Comparison of ENCODE assay signal across 29 mouse cellular contexts in the genomic region with DNA sequence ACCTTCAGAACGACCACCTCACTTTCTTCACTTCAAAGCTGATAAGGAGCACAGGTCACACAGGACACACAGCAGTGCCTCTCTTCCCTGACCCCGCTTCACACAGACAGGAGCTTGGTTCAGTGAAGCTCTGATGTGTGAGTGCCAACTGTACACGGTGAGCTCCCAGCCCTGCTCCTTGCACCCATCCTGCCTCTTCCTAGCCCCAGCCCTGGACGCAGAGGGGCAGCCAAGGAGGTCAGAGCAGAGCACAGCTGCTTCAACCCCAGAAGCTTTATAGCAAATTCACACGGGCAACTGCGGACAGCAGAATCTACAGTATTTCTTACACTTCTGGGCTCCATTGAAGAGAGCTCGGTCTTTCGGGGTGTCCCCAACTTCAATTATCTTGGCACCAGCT. TPM values are rescaled to one million over a fixed set of nuclear protein-coding genes. Genes with fewer than 3 reads are reported as not detected.
DNase-seq lines count a peak whose midpoint lies in the region; ATAC-seq and TF ChIP-seq lines count a peak whose summit lies in the region.
"Had no signal": no experiment of that assay in that cellular context is flagged by ENCODE, and none has a peak within 500 bp of the region (broad histone marks: within the 10 kb centered on the region; RNA-seq: fewer than 3 reads in every experiment).

No protein-coding gene starts in this region.

- DNase-seq in adrenal gland, postnatal 14 days: peak; percentile 3
- no peak for DNase-seq in adrenal gland, postnatal 4 days (ENCODE audit: low spot score in 2 of 2)
- DNase-seq in heart, adult 2 months: no peak
- DNase-seq in hindbrain, embryonic 10.5 days (ENCODE audit: low spot score): no peak
- DNase-seq in testis, postnatal 10 days (ENCODE audit: low spot score): peak; percentile 36
- no peak for DNase-seq in testis, postnatal 14 days (ENCODE audit: low spot score)
- DNase-seq: adrenal gland, adult 2 months; cerebellum, adult 8-10 months; gastrocnemius, postnatal 14 days; kidney, adult 8-10 months; kidney, postnatal 4 days; lung, embryonic 14.5 days; lung, postnatal 14 days; midbrain, embryonic 14.5 days; thymus, postnatal 4 days had no signal

- peaks cover 2% of the 10 kb centered on the region; the same call in 1 of the 2 replicates for H3K79me2 ChIP-seq in heart, adult 2 months (replicated peaks; ENCODE audit: control insufficient read depth, insufficient read depth, low read length)

- H3K9ac ChIP-seq in heart, embryonic 12.5 days: peak overlapping the region; percentile 50; the same call in 1 of the 2 replicates
- H3K9ac ChIP-seq in heart, adult 2 months (ENCODE audit: low read depth, low read length): no peak overlapping the region
- H3K9ac ChIP-seq in hindbrain, embryonic 13.5 days: 0 out of 2 replicates have a peak overlapping the region, but pooled peaks have one; percentile 35
- H3K9ac ChIP-seq: embryonic facial prominence, embryonic 15.5 days; hindbrain, embryonic 12.5 days; limb, embryonic 15.5 days; liver, embryonic 15.5 days; lung, embryonic 14.5 days had no signal

- intact Hi-C loops in heart, adult 2 months (cut with DNase I): no loop called here

- no peak for ATAC-seq in heart, embryonic 12.5 days (ENCODE audit: insufficient number of reproducible peaks, low FRiP score)
- no peak for ATAC-seq in hindbrain, embryonic 13.5 days (ENCODE audit: low FRiP score)
- ATAC-seq: activated CD4-positive, CD25-positive, alpha-beta regulatory T cell, adult 4 months; forebrain, embryonic 14.5 days; intestine, embryonic 16.5 days had no signal

- peak overlapping the region; percentile 29 for H3K4me2 ChIP-seq in heart, embryonic 12.5 days
- no peak overlapping the region for H3K4me2 ChIP-seq in hindbrain, embryonic 13.5 days
- H3K4me2 ChIP-seq: embryonic facial prominence, embryonic 15.5 days; hindbrain, embryonic 12.5 days; limb, embryonic 15.5 days; liver, embryonic 15.5 days; lung, embryonic 14.5 days had no signal

- 70% methylated on average over 8 of the region's 8 CpGs for WGBS in heart, embryonic 12.5 days
- WGBS in heart, adult 2 months: 67% methylated on average over 8 of the region's 8 CpGs
- WGBS in hindbrain, embryonic 13.5 days: 94% methylated on average over 8 of the region's 8 CpGs
- 96% methylated on average over 8 of the region's 8 CpGs for WGBS in hindbrain, embryonic 10.5 days

- TF ChIP-seq POLR2A in heart, adult 2 months (IDR thresholded peaks at IDR 0.05; ENCODE audit: insufficient read depth, low read depth, low read length): no peak

- TF ChIP-seq EP300 in heart, adult 2 months (IDR thresholded peaks at IDR 0.05; ENCODE audit: insufficient read depth, low read depth, low read length): no peak

- H3K4me3 ChIP-seq in heart, embryonic 12.5 days: no peak overlapping the region
- no peak overlapping the region for H3K4me3 ChIP-seq in heart, adult 2 months
- no peak overlapping the region for H3K4me3 ChIP-seq in hindbrain, embryonic 13.5 days
- H3K4me3 ChIP-seq in hindbrain, embryonic 10.5 days: no peak overlapping the region
- H3K4me3 ChIP-seq: embryonic facial prominence, embryonic 10.5 days; embryonic facial prominence, embryonic 15.5 days; hindbrain, embryonic 12.5 days; limb, embryonic 10.5 days; limb, embryonic 15.5 days; liver, embryonic 15.5 days had no signal

- H3K4me1 ChIP-seq in heart, embryonic 12.5 days (replicated peaks): peaks cover 49% of the 10 kb centered on the region
- H3K4me1 ChIP-seq in heart, adult 2 months (ENCODE audit: control insufficient read depth, insufficient read depth, low read length): peaks cover 3% of the 10 kb centered on the region
- peaks cover 26% of the 10 kb centered on the region for H3K4me1 ChIP-seq in hindbrain, embryonic 13.5 days (replicated peaks)
- H3K4me1 ChIP-seq in hindbrain, embryonic 10.5 days (replicated peaks): peaks cover 20% of the 10 kb centered on the region

- H3K9me3 ChIP-seq in heart, embryonic 12.5 days (replicated peaks): no peaks in the 10 kb centered on the region; the same call in 1 of the 2 replicates
- H3K9me3 ChIP-seq in hindbrain, embryonic 13.5 days: no peaks in the 10 kb centered on the region
- H3K9me3 ChIP-seq in hindbrain, embryonic 10.5 days: no peaks in the 10 kb centered on the region
- H3K9me3 ChIP-seq: embryonic facial prominence, embryonic 10.5 days; embryonic facial prominence, embryonic 15.5 days; hindbrain, embryonic 12.5 days; limb, embryonic 10.5 days; limb, embryonic 15.5 days; liver, embryonic 15.5 days had no signal

- no peak for TF ChIP-seq CTCF in heart, adult 2 months (IDR thresholded peaks at IDR 0.05)

- peaks cover 67% of the 10 kb centered on the region for H3K36me3 ChIP-seq in heart, embryonic 12.5 days
- H3K36me3 ChIP-seq in heart, adult 2 months (ENCODE audit: control insufficient read depth, insufficient read depth, low read length): peaks cover 2% of the 10 kb centered on the region
- H3K36me3 ChIP-seq in hindbrain, embryonic 13.5 days: peaks cover 71% of the 10 kb centered on the region
- H3K36me3 ChIP-seq in hindbrain, embryonic 10.5 days: peaks cover 78% of the 10 kb centered on the region

- H3K27ac ChIP-seq in heart, embryonic 12.5 days (ENCODE audit: poor library complexity, severe bottlenecking): peak overlapping the region; percentile 65
- no peak overlapping the region for H3K27ac ChIP-seq in heart, adult 2 months
- H3K27ac ChIP-seq in hindbrain, embryonic 13.5 days: no peak overlapping the region
- no peak overlapping the region for H3K27ac ChIP-seq in hindbrain, embryonic 10.5 days
- H3K27ac ChIP-seq: embryonic facial prominence, embryonic 10.5 days; embryonic facial prominence, embryonic 15.5 days; hindbrain, embryonic 12.5 days; kidney, postnatal 0 days; limb, embryonic 10.5 days; limb, embryonic 15.5 days; liver, embryonic 15.5 days; stomach, postnatal 0 days had no signal

- no peaks in the 10 kb centered on the region for H3K27me3 ChIP-seq in heart, embryonic 12.5 days (replicated peaks)
- no peaks in the 10 kb centered on the region for H3K27me3 ChIP-seq in heart, adult 2 months (ENCODE audit: control insufficient read depth, insufficient read depth, low read length)
- H3K27me3 ChIP-seq in hindbrain, embryonic 13.5 days: no peaks in the 10 kb centered on the region
- no peaks in the 10 kb centered on the region for H3K27me3 ChIP-seq in hindbrain, embryonic 10.5 days (ENCODE audit: insufficient read depth, poor library complexity, severe bottlenecking)
- H3K27me3 ChIP-seq: CH12.LX; embryonic facial prominence, embryonic 15.5 days; hindbrain, embryonic 12.5 days; limb, embryonic 15.5 days; liver, embryonic 15.5 days had no signal

RNA-seq across cellular contexts. Expression of a gene that starts 4.7 kb away (rescaled TPM):
- total RNA-seq in adrenal gland, postnatal 14 days (2021): 157 and 179 TPM in 2 replicates
- 100 to 1,000 TPM; 215 to 222 TPM for total RNA-seq in adrenal gland, postnatal 4 days (2021)
- polyA plus RNA-seq in heart, embryonic 12.5 days (2016; fragmentation: Nextera tagmentation; extraction: Ambion mirVana): 206 and 209 TPM in 2 replicates
- total RNA-seq in heart, adult 2 months (2021): 10 to 100 TPM; 40.4 to 44.5 TPM
- polyA plus RNA-seq in heart, adult 2 months (2012; rRNA removed): 63.0 and 79.2 TPM in 2 replicates
- 162 TPM in 2 replicates for polyA plus RNA-seq in hindbrain, embryonic 13.5 days (2015; fragmentation: Nextera tagmentation; extraction: Ambion mirVana)
- 206 and 228 TPM in 2 replicates for polyA plus RNA-seq in hindbrain, embryonic 10.5 days (2016; fragmentation: Nextera tagmentation; extraction: Ambion mirVana)

RNA-seq across cellular contexts. Expression of a gene that starts 48.8 kb away (rescaled TPM):
- total RNA-seq in adrenal gland, postnatal 14 days (2021): 34.6 and 35.3 TPM in 2 replicates
- 10 to 100 TPM; 34.1 to 38.4 TPM for total RNA-seq in adrenal gland, postnatal 4 days (2021)
- polyA plus RNA-seq in heart, embryonic 12.5 days (2016; fragmentation: Nextera tagmentation; extraction: Ambion mirVana): 75.7 and 80.2 TPM in 2 replicates
- 10 to 100 TPM; 16.7 to 18.4 TPM for total RNA-seq in heart, adult 2 months (2021)
- polyA plus RNA-seq in heart, adult 2 months (2012; rRNA removed): 15.7 and 16.0 TPM in 2 replicates
- 93.7 and 95.4 TPM in 2 replicates for polyA plus RNA-seq in hindbrain, embryonic 13.5 days (2015; fragmentation: Nextera tagmentation; extraction: Ambion mirVana)
- 168 and 195 TPM in 2 replicates for polyA plus RNA-seq in hindbrain, embryonic 10.5 days (2016; fragmentation: Nextera tagmentation; extraction: Ambion mirVana)

Comparison
In these comparisons a context has a peak if more than half of its experiments do, and no peak if none do; other contexts are left out.
1. DNase-seq: peak in adrenal gland, postnatal 14 days (single experiment) and testis, postnatal 10 days (single experiment); none in adrenal gland, postnatal 4 days (0 of 2), heart, adult 2 months (0 of 2), hindbrain, embryonic 10.5 days (single experiment) and testis, postnatal 14 days (single experiment).